Mouse (Mus musculus) T-helper 2 cell (primary cell): ENCODE results near the gene Sept1.

Source experiments
- in situ Hi-C: fragments of 300-600 bp; cut with MboI, MseI; formaldehyde crosslinking; loops from one replicate; pipeline ENCODE4 v1.15.1; 2025; ENCODE audit warnings: high pct_unique_total_duplicates

The Sept1 gene

GRCm38 (mm10) chr7:127232622-127233367, at the start of gene Sept1, which contains the start of gene Zfp553:
Gene Sept1, minus strand, starts transcription at chr7:127233130.
Gene Zfp553, plus strand, starts transcription at chr7:127233061.
- in situ Hi-C loops, result no loop called here

GRCm38 (mm10) chr7:127282190-127282589, 49.3 kb upstream of the Sept1 start:
- in situ Hi-C loops, result no loop called here

- in situ Hi-C loops, result no loop called here
Observed at GRCm38 (mm10) chr7:127281114-127281513, 48.2 kb upstream of the Sept1 start.

DNA sequence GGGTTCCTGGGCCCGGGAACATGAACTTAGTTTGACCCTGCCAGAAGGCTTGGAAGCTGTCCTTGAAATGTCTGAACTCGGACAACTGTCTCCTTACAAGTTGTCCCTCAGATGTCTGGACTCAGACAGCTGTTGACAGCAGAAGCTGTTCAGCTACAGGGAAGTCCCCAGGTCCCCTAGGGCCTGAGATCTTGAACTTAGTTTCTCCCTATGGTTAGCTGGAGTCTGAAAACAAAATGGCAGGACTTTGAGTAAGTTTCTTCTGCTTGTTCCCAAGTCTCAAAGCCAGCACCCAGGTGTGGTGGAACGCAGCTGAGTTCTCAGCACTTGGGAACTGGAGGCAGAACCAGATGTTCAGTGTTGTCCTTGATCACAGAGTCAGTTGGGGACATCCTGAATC, 47.2 kb upstream of the Sept1 start:
- in situ Hi-C loops, result no loop called here

- in situ Hi-C loops, result no loop called here
Observed at GRCm38 (mm10) chr7:127278311-127278710, 45.4 kb upstream of the Sept1 start.

DNA sequence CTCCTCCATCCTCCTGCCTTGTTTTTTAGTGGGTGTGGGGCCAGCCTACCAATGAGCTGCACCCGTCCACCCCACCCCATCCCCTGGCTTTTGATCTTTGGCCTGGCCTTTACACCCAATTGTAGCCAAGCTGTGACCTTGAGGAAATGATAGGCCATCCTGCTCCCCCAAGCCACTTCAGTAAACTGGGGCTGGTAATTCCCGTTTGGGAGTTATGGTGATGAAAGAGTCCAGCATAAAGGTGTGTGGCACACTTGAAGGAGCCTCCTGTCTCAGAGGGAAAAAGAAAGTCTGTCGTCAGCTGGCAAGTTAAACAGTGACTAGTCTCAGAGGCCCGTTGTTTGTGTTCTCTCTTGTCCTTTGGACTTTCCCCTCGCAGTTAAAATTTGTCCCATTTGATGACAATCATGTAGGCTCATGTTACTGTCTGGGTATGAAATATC, 43.6 kb upstream of the Sept1 start:
- in situ Hi-C loops, result no loop called here

DNA sequence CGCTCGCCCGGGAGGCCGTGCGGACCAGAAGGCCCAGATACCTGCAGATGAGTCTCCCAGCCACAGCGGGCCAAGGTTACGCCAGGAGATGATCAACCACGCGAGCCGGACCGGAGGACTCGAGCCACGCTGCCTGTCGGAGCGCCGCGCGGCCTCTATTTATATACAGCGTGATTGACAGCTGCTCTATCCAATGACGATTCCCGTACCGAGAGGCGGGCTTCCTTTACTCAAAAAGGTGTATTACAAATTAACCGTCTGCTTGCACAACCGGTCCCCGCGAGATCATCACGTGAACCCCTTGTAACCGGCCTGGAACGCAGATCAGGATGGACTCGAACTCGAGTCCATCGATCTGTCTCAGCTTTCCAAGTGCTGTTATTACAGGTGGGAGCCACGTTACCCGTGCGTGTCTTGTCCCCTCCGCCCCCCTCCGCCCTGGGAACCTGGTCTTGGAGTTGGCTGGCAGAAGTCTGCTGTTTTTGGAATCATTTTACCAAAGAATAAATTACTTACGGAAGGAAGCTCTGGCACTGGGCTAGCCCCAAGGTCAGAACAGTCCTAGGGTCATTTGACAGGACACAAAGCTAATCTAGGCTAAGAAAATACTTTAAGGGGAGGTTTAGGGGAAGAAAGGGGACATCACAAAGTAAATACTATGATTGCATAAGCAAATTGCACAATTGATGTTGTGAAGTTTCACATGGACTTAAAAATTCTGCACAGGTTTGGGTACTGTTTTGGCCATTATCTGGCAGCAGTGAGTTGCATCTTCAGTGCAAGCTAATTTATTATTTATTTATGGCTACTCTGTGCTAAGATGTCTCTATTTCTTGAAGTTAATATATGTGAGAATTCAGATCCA, 41.2 kb upstream of the Sept1 start, which contains the start of gene Sephs2:
Sephs2 (minus strand) TSS at position 131 of the 865 bp plus-strand sequence.
- in situ Hi-C loops, result no loop called here

DNA sequence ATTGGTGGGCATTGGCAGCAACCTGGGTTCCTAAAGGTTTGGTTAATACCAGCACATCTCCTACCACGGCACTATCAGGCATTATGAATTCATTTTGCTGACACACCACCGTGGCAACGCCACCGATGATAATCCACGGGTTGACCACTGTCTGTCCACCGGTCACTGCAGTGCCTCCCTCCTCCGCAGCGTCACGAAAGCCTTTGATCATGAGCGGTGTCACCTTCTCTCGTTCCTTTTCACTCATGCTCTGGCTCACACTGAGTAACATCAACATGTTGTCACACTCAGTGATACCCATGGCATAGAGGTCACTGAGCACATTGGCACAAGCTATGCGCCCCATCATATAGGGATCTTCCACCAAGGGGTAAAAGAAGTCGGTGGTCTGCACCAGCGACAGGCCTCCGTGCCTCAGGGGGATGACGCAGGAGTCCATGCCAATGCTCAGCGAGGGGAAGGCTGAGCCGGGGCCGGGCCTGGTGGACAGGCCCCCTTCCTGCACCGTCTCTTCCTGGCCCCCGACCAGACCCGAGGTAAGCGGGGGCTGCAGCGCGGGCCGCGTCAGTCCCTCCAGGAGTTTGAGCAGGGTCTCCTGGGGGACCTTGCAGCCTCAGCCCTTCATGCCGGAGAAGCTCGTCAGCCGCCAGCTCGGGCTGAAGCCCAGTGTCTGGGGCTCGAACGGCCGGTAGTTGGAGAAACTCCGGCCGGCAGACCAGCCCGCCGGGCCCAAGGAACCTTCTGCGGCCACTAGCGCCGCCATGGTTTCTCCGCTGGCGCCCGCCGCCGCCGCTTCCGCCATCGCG, 40.4 kb upstream of the Sept1 start:
- in situ Hi-C loops, result no loop called here

DNA sequence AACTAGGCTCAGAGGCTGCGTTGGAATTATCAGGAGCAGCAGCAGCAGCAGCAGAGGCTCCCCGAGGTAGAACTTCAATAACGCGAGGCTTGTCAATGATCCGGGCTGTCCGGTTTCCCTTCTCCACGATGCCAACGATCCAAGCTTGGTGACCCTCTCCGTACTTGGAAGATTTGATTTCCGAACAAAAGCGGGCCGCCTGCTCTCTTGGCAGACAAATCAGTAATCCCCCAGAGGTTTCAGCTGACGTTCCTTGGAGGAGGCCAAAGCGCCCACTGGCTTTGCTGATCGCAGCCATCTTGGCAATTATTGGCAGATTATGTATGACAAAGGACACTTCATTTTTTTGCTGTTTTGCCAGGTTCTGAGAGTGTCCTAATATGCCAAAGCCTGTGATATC, 39.6 kb upstream of the Sept1 start:
- in situ Hi-C loops, result no loop called here

DNA sequence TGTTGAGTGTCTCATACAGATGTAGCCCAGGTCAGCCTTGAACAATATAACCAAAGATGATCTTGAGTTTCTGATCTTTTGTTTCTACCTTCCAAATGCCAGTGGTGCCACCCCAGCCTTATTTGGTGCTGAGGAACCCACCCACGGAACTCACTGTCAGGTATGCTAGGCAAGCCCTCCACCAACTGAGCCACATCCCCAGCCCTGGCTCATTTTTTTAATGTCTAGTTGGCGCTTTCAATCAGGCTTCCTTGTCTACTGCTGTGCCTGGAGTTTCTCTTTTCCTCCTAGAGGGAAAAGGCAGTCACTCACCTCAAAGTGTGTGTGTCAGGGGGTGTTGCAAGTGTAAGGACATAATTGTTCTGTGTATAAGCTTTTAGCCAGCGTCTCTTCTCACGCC, 38.2 kb upstream of the Sept1 start:
- in situ Hi-C loops, result no loop called here

DNA sequence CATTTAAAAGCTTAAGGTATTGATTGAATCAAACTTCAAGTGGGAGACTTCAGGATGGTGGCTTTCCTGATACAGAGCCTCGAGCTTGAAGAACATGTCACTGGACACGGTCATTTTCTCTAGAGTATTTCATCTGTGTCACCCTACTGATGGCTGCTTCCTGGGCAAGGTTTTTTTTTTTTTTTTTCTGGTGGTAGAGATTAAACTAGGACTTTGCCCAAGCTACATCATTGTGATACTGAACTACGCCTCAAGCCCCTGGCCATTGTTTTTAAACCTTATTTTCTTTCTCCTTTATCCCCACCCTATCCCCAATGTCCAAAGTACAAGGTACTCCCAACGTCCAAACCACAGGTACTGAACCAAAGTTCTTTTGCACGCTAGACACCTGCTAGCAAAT, 37.7 kb upstream of the Sept1 start:
- in situ Hi-C loops, result no loop called here

GRCm38 (mm10) chr7:127270256-127270655, 37.3 kb upstream of the Sept1 start:
- in situ Hi-C loops, result no loop called here

DNA sequence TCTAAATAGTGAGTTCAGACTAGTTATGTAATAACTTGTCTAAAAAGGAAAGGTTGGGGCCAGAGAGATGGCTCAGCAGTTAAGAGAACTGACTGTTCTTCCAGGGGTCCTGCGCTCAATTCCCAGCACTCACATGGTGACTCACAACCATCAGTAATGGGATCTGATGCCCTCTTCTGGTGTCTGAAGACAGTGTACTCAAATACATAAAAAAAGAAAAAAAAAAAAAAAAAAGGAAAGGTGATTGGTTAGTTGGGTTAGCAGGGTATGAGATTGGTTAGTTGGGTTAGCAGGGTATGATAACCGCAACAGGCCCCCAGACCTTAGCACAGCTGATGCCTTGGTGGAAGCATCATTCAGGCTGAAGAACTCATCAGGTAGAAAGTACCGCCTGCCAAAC, 30.6 kb upstream of the Sept1 start:
- in situ Hi-C loops, result no loop called here

DNA sequence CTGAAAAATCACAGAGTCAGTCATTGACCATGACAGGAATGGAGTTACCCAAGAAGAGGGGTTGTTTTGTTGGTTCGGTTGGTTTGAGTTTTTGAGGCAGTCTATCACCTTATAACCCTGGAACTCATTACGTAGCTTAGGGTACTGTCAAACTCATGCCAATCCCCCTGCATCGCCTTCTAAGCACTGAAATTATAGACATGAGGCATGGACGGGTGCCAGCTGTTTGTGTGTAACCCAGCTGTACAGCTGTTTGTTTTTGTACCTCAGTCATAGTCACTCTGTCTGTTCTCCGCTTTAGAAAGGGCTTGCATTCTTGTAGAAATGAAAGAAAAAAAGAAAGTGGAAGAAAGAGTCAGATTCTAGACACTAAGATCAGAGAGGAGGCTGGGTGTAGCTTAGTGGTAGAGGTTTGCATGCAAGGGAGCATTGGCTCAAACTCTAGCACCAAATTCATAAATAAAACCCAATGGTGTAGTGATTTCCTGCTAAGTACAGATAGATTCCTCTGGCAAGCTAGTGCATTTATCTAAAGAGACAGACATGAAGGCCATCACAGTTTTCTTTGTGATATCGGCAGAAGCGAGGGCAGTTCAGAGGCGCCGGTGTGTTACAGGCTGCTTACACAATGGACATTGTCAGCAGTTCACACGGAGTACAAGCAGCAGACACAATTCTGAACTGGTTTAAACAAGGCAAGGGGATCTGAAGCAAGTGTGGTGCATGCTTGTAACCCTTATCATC, 29.5 kb upstream of the Sept1 start:
- in situ Hi-C loops, result no loop called here

DNA sequence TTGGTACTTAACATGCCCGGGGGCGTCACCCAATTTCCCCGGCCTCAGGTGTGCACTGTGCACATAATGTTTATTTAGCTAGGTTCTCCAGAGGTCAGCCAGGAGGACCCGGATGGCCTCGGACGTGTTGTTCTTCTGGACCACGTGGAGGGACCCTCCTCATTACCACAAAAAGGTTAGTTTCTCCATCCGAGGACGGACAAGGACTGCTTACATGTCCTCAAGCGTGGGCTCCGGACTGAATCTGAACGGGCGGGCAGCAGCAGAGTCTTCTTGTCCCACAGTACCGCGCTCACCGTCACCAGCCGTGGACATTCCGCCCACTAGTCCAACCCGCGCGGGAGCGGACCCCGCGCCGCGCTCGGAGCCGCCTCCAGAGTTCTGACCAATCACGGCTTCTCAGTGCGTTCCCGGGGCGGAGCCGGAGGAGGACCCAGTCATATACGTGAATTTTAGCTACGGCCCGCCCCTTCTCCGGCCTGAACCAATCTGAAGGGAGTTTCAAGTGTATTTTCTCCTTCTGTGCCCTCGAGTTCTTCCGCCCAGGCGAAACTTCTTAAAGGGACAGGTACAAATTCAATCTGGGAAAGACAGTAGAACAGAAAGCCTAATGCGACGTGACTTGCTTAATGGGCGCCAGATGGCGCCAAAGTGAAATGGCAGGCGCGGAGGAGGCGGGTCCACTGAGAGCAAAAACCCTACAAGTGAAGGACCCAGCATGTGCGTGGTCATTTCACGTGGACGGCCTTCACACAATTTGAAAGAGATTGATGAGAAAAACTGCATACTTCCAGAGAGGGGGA, 27.6 kb upstream of the Sept1 start, which contains the start of gene Dctpp1:
Dctpp1 (minus strand) TSS at position 401 of the 803 bp plus-strand sequence.
- in situ Hi-C loops, result no loop called here

DNA sequence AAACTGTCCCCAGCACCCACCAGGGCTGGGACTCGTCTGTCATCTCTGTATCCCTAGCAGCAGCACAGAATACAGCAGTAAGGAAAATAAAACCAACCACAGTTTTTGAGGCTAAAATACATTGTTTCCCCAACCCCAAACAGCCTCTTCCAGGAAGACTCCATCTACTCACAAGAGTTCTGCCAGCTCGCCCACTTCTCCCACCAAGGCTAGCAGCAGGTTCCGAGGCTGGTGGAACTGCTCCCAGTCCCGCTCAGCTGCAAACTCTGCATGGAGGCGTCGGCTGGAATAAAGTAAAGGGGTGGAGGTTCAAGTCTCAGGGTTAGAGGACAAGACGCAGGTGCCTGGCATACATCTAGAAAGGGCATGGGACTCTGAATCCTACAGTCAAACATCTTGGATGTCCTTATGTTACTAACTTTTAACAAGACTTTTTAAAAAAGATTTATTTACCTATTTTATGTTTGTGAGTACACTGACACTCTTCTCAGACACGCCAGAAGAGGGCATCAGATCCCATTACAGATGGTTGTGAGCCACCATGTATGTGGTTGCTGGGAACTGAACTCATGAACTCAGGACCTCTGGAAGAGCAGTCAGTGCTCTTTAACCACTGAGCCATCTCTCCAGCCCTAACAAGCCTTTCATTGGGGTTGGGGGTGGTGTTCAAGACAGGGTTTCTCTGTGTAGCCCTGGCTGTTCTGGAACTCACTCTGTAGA, 26.4 kb upstream of the Sept1 start:
- in situ Hi-C loops, result no loop called here

- in situ Hi-C loops, result no loop called here
Observed at GRCm38 (mm10) chr7:127256518-127256917, 23.6 kb upstream of the Sept1 start.

DNA sequence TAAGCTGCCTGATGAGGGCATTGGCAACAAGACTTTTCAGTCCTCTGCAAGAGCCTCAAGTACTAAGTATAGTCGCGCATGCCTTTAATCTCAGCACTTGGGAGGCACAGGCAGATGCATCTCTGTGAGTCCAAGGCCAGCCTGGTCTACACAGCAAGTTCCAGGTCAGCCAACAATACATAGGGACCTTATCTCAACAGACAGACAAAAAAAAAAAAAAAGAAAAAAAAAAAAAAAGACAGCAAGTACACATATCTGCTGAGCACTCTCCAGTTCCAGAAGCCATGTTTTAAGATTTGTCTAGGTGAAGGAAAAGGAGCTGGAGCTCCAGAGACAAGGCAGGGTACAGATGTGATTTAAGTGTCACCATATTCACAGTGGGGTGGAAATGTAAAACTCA, 23.0 kb upstream of the Sept1 start:
- in situ Hi-C loops, result no loop called here

DNA sequence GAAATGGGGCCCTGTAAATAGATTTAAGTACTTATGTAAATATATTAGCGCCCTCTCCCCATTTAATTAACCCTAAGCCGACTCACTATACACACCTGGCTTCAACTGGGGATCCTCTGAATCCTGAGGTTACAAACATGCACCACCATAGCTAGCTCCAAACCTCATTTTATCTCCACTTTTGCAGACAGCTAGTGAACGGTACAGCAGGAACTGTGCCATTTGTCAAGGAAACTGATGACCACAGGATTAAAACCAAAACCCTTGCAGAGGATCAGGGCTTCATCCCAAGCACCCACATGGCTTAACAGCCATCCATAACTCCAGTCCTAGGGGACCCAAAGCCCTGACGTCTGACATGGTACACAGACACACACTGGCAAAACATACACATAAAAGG, 22.1 kb upstream of the Sept1 start:
- in situ Hi-C loops, result no loop called here
